Comparison of ENCODE assay signal across 8 mouse cellular contexts in genomic region chr19:21274181-21274591, GRCm38 (mm10). TPM values are rescaled to one million over a fixed set of nuclear protein-coding genes. Genes with fewer than 3 reads are reported as not detected.
DNase-seq lines count a peak whose midpoint lies in the region; ATAC-seq and TF ChIP-seq lines count a peak whose summit lies in the region.

No protein-coding gene starts in this region.

- CTCF ChIA-PET in Patski (lab: Charles Lee), result interaction anchor here (0.9 to 1.8 kb wide), 6 partner anchors 9 to 240 kb away, joined by 3 to 4 read pairs (median 4); no protein-coding TSS in a partner anchor

- peaks cover 30% of the 10 kb centered on the region for H3K36me3 ChIP-seq in hindbrain, embryonic 10.5 days
- peaks cover 9% of the 10 kb centered on the region; the same call in 1 of the 2 replicates for H3K36me3 ChIP-seq in lung, embryonic 16.5 days (ENCODE audit: control insufficient read depth, insufficient read depth, low read length)

- H3K4me3 ChIP-seq in hindbrain, embryonic 10.5 days, result peak overlapping the region; percentile 96
- H3K4me3 ChIP-seq in lung, embryonic 16.5 days (ENCODE audit: low read length), result peak overlapping the region; percentile 97
- peak overlapping the region; percentile 40 for H3K4me3 ChIP-seq in olfactory bulb, adult 2 months (ENCODE audit: insufficient read depth, low read depth, low read length)

- peak; percentile 4 for ATAC-seq in Patski
- peak; percentile 58 for ATAC-seq in frontal cortex, adult (ENCODE audit: low TSS enrichment)
- ATAC-seq in lung, embryonic 16.5 days (ENCODE audit: low read depth), result peak; percentile 17; the same call in 1 of the 2 replicates

- H3K4me1 ChIP-seq in hindbrain, embryonic 10.5 days (replicated peaks), result peaks cover 20% of the 10 kb centered on the region
- peaks cover 7% of the 10 kb centered on the region for H3K4me1 ChIP-seq in lung, embryonic 16.5 days (replicated peaks; ENCODE audit: control insufficient read depth, insufficient read depth, low read length)
- H3K4me1 ChIP-seq in olfactory bulb, adult 2 months (ENCODE audit: control insufficient read depth, insufficient read depth, low read length), result no peaks in the 10 kb centered on the region

- no peaks in the 10 kb centered on the region for H3K9me3 ChIP-seq in hindbrain, embryonic 10.5 days
- H3K9me3 ChIP-seq in lung, embryonic 16.5 days (ENCODE audit: control insufficient read depth, low read length), result no peaks in the 10 kb centered on the region

- H3K27ac ChIP-seq in hindbrain, embryonic 10.5 days, result peak overlapping the region; percentile 100; the same call in 1 of the 2 replicates
- H3K27ac ChIP-seq in lung, embryonic 16.5 days (ENCODE audit: low read length), result peak overlapping the region; percentile 38
- 0 out of 2 replicates have a peak overlapping the region, but pooled peaks have one; percentile 36 for H3K27ac ChIP-seq in olfactory bulb, adult 2 months (ENCODE audit: insufficient read depth, low read depth, low read length)

- TF ChIP-seq POLR2A in olfactory bulb, adult 2 months (IDR thresholded peaks at IDR 0.05; ENCODE audit: insufficient read depth, low read depth, low read length), result no peak

- peak; percentile 13 for TF ChIP-seq CTCF in Patski (IDR thresholded peaks at IDR 0.05)
- TF ChIP-seq CTCF in olfactory bulb, adult 2 months (IDR thresholded peaks at IDR 0.05; ENCODE audit: insufficient read depth, low read depth, low read length), result no peak

- POLR2A ChIA-PET in Patski (lab: Charles Lee), result interaction anchor here (0.5 to 3.8 kb wide), 7 partner anchors 16 to 238 kb away, joined by 3 to 28 read pairs (median 5); no protein-coding TSS in a partner anchor

- peak overlapping the region; percentile 57 for H3K9ac ChIP-seq in lung, embryonic 16.5 days (ENCODE audit: low read length)

- WGBS in hindbrain, embryonic 10.5 days, result 1% methylated on average over 2 of the region's 2 CpGs
- WGBS in lung, embryonic 16.5 days, result 0% methylated on average over 2 of the region's 2 CpGs
- WGBS in olfactory bulb, adult 2 months, result 1% methylated on average over 2 of the region's 2 CpGs

- H3K27me3 ChIP-seq in Patski, result no peaks in the 10 kb centered on the region
- H3K27me3 ChIP-seq in hindbrain, embryonic 10.5 days (ENCODE audit: insufficient read depth, poor library complexity, severe bottlenecking), result no peaks in the 10 kb centered on the region
- no peaks in the 10 kb centered on the region for H3K27me3 ChIP-seq in lung, embryonic 16.5 days (ENCODE audit: control insufficient read depth, insufficient read depth, low read depth, low read length)

- peak; percentile 48 for DNase-seq in Patski (ENCODE audit: low read depth, low spot score)
- peak; percentile 85 for DNase-seq in cerebellum, adult 9-10 months
- DNase-seq in hindbrain, embryonic 10.5 days (ENCODE audit: low spot score), result peak; percentile 52
- peak; percentile 93 for DNase-seq in layer of hippocampus, adult 9-11 months
- DNase-seq in thymus, postnatal 36 days, result peak; percentile 27 to 49

- in situ Hi-C loops in Patski (cut with MboI; ENCODE audit: low pct_unique_long_range_greater_than_20kb), result loop anchor here (5.0 kb wide), 3 partner anchors 117 to 237 kb away; no protein-coding TSS in a partner anchor

- peak overlapping the region; percentile 58 for H3K4me2 ChIP-seq in lung, embryonic 16.5 days (ENCODE audit: low read depth, low read length)

RNA-seq across cellular contexts. Expression of gene Zfand5, which starts 2.1 kb away (rescaled TPM):
- 150 TPM for polyA plus RNA-seq in Patski (2021)
- 106 and 108 TPM in 2 replicates for polyA plus RNA-seq in hindbrain, embryonic 10.5 days (2016; fragmentation: Nextera tagmentation; extraction: Ambion mirVana)
- 64.9 and 68.0 TPM in 2 replicates for polyA plus RNA-seq in lung, embryonic 16.5 days (2015; fragmentation: Nextera tagmentation; extraction: Ambion mirVana)
- polyA plus RNA-seq in olfactory bulb, adult 2 months (2012; ENCODE audit: insufficient read depth, insufficient read length, low replicate concordance, missing spikeins), result 217 and 252 TPM in 2 replicates

Comparison
In these comparisons a context has a peak if more than half of its experiments do, and no peak if none do; other contexts are left out.
1. Peak in every context shown above with its lines: DNase-seq, ATAC-seq, H3K4me3 ChIP-seq and H3K27ac ChIP-seq.
2. ATAC-seq: peak in every context shown above with its lines; median percentile 58 in frontal cortex, adult; 17 in lung, embryonic 16.5 days; 4 in Patski.
3. DNase-seq: peak in every context shown above with its lines; median percentile 93 in layer of hippocampus, adult 9-11 months; 85 in cerebellum, adult 9-10 months; 52 in hindbrain, embryonic 10.5 days; 48 in Patski; 38 in thymus, postnatal 36 days.
4. H3K27ac ChIP-seq: peak in every context shown above with its lines; median percentile 100 in hindbrain, embryonic 10.5 days; 38 in lung, embryonic 16.5 days; 36 in olfactory bulb, adult 2 months.
5. H3K4me3 ChIP-seq: peak in every context shown above with its lines; median percentile 97 in lung, embryonic 16.5 days; 96 in hindbrain, embryonic 10.5 days; 40 in olfactory bulb, adult 2 months.